Mouse (Mus musculus) neural tube, embryonic 11.5 days (tissue): ENCODE data around the gene Dpf3. TPM values are rescaled to one million over a fixed set of nuclear protein-coding genes. Genes with fewer than 3 reads are reported as not detected.

ENCODE experiments used
- ATAC-seq: fragments of 200-750 bp; cut with Nextera tagmentation; 2 replicates; pipeline ENCODE4 v1.8.0; 2017; ENCODE audit warnings: moderate number of reproducible peaks, mild to moderate bottlenecking, moderate TSS enrichment, moderate library complexity; ENCODE audit not compliant: insufficient read depth, low FRiP score, low TSS enrichment
- DNase-seq: peaks from one replicate; pipeline ENCODE4 v3.0.0-alpha.2; 2015; ENCODE audit warnings: low spot score
- H3K27ac ChIP-seq: fragments of 300-500 bp; sonication (generic); 2 replicates; pipeline ENCODE4 v1.5.1; 2014; ENCODE audit warnings: low read depth, mild to moderate bottlenecking, low read length
- H3K27me3 ChIP-seq: fragments of 300-500 bp; sonication (generic); 2 replicates; pipeline ENCODE4 v1.6.1; 2014; ENCODE audit warnings: mild to moderate bottlenecking, low read length, mixed read lengths; ENCODE audit not compliant: control insufficient read depth, insufficient read depth
- H3K36me3 ChIP-seq: fragments of 300-500 bp; sonication (generic); 2 replicates; pipeline ENCODE4 v1.6.1; 2014; ENCODE audit warnings: mild to moderate bottlenecking, low read length, moderate library complexity, mixed read lengths; ENCODE audit not compliant: control insufficient read depth, insufficient read depth
- H3K4me1 ChIP-seq: fragments of 300-500 bp; sonication (generic); 2 replicates; pipeline ENCODE4 v1.6.1; 2014; ENCODE audit warnings: low read length, mixed read lengths; ENCODE audit not compliant: control insufficient read depth, insufficient read depth
- H3K4me2 ChIP-seq: fragments of 300-500 bp; sonication (generic); 2 replicates; pipeline ENCODE4 v1.6.1; 2014; ENCODE audit warnings: low read depth, mild to moderate bottlenecking, moderate library complexity
- H3K4me3 ChIP-seq: fragments of 300-500 bp; sonication (generic); 2 replicates; pipeline ENCODE4 v1.5.1; 2014; ENCODE audit warnings: low read depth, low read length
- H3K9ac ChIP-seq: fragments of 300-500 bp; sonication (generic); 2 replicates; pipeline ENCODE4 v1.6.1; 2014; ENCODE audit warnings: mild to moderate bottlenecking, low read length
- H3K9me3 ChIP-seq: fragments of 300-500 bp; sonication (generic); 2 replicates; pipeline ENCODE4 v1.6.1; 2016; ENCODE audit warnings: low read length; ENCODE audit not compliant: control insufficient read depth
- WGBS: fragments of 180-500 bp; shearing (Covaris S2); extraction: QIAGEN DNeasy Blood & Tissue Kit; methylation state at CpG from one replicate; pipeline ENCODE4 v1.1.7; 2014; 5-methylcytosine and 5-hydroxymethylcytosine counted together
- polyA plus RNA-seq: library from polyadenylated mRNA; unstranded; fragments of >200 nt; fragmentation: Nextera tagmentation; extraction: Ambion mirVana; gene quantifications from 2 replicates; pipeline ENCODE4 v1.2.1, GENCODE M21; 2014

Dpf3 gene
- polyA plus RNA-seq, 1 experiment from 2014 or later, result 10.8 TPM

DNA sequence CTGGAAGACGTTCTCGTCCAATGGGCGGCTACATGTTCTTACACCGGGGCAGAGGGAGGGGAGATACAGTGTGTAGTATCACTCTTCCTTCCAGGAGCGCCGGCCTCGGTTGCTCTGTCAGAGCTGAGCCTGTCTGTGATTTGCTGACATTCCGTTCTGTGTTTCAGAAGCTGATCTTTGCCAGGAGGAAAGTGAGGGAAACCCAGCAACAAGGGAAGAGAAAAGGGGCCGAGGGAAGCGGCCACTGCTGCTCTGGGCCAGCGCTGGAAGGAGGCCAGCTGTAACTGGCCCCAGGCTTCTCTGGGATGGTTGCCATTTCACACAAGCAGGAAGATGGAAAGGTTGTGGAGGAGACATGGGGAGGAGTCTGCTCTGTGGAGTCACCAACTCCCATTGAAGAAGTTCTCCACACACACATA is 219.0 kb downstream of the Dpf3 start:
- Histone ChIP-seq H3K36me3 (no peaks in the 10 kb centered on the region), H3K4me2 (no peak overlapping the region), H3K9ac (no peak overlapping the region), H3K27ac (no peak overlapping the region), H3K9me3 (no peaks in the 10 kb centered on the region), H3K4me1 (no peaks in the 10 kb centered on the region), H3K27me3 (no peaks in the 10 kb centered on the region), H3K4me3 (no peak overlapping the region)
- 84% methylated on average over 11 of the region's 11 CpGs for whole genome bisulfite sequencing
- DNase-seq (no peak), ATAC-seq (no peak)

DNA sequence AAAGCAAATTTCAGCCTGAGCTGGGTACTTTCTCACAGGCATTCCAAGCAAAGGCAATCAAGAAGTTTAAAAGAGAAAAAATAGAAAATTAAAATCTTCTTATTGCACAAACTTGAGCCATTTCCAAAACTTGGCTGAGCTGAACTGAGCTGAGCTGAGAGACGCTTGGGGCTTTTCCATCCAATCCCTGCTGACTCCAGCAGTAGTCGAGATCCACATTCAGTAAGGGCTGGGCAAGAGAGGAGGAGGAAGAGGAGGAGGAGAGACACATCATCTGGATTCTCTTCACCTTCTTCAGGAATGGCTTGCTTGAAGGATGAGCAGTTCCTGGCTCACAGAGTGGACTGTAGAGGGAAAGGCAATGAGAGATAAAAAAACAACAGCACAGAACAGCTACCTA is 227.0 kb downstream of the Dpf3 start:
- ATAC-seq, result no peak
- no peaks in the 10 kb centered on the region for H3K4me1 ChIP-seq
- H3K27ac ChIP-seq, result no peak overlapping the region
- H3K36me3 ChIP-seq, result no peaks in the 10 kb centered on the region
- no peak for DNase-seq
- no peak overlapping the region for H3K4me2 ChIP-seq
- WGBS, result 76% methylated on average over 2 of the region's 2 CpGs
- no peaks in the 10 kb centered on the region for H3K9me3 ChIP-seq
- no peaks in the 10 kb centered on the region for H3K27me3 ChIP-seq
- H3K9ac ChIP-seq, result no peak overlapping the region
- H3K4me3 ChIP-seq, result no peak overlapping the region

DNA sequence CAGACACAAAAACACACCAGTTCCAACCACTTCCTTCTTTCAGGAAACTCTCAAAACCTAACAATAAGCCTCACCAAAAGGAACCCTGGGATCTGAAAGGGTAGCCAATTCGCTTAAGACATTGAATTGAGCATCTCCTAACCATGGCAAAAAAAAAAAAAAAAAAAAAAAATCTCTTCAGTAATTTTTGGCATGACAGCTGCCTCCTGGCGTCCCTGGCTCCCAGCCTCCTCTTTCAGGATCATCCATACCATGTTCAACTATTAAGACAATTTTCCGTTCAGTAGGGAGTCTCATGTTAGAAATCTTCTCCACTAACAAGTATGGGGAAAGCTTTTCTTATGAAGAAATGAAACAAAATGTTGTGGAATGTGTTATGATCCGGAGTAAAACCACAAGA is 233.1 kb downstream of the Dpf3 start:
- Histone ChIP-seq H3K9me3 (no peaks in the 10 kb centered on the region), H3K9ac (no peak overlapping the region), H3K36me3 (no peaks in the 10 kb centered on the region), H3K4me2 (no peak overlapping the region), H3K27ac (no peak overlapping the region), H3K4me3 (no peak overlapping the region), H3K4me1 (no peaks in the 10 kb centered on the region), H3K27me3 (no peaks in the 10 kb centered on the region)
- ATAC-seq (no peak), DNase-seq (no peak)
- WGBS, result 90% methylated on average over 4 of the region's 4 CpGs

DNA sequence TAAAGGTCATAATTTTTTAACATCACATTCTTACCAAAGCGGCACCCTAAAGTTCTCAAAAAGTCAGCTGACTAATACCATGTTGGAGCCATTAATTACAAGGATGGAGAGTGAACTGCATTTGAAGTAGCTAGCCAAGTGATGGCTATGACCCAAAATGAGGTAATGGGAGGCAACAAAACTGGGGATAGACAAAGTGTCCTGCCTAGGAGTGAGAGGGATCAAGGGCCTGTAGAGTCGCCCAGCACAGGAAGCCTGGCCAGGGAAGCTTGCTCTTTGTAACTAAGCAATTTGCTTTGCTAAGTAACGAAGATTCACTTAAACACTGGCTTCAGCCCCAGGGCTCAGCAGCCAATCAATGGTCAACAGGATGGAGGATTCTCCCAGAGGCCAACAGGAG is 238.4 kb downstream of the Dpf3 start:
- Histone ChIP-seq H3K4me2 (no peak overlapping the region), H3K4me3 (no peak overlapping the region), H3K27ac (no peak overlapping the region), H3K9ac (no peak overlapping the region), H3K36me3 (no peaks in the 10 kb centered on the region), H3K9me3 (no peaks in the 10 kb centered on the region), H3K27me3 (no peaks in the 10 kb centered on the region), H3K4me1 (no peaks in the 10 kb centered on the region)
- ATAC-seq (no peak), DNase-seq (no peak)
- 86% methylated on average over 3 of the region's 3 CpGs for WGBS

- 83% methylated on average over 2 of the region's 2 CpGs for WGBS
- Histone ChIP-seq H3K9ac (no peak overlapping the region), H3K4me2 (no peak overlapping the region), H3K4me1 (no peaks in the 10 kb centered on the region), H3K9me3 (no peaks in the 10 kb centered on the region), H3K4me3 (no peak overlapping the region), H3K27me3 (no peaks in the 10 kb centered on the region), H3K27ac (no peak overlapping the region), H3K36me3 (no peaks in the 10 kb centered on the region)
- ATAC-seq (no peak), DNase-seq (no peak)
Observed at GRCm38 (mm10) chr12:83248636-83249035, 238.9 kb downstream of the Dpf3 start.

- Histone ChIP-seq H3K4me2 (no peak overlapping the region), H3K9ac (no peak overlapping the region), H3K4me1 (no peaks in the 10 kb centered on the region), H3K27me3 (no peaks in the 10 kb centered on the region), H3K4me3 (no peak overlapping the region), H3K36me3 (no peaks in the 10 kb centered on the region), H3K27ac (no peak overlapping the region), H3K9me3 (no peaks in the 10 kb centered on the region)
- ATAC-seq, result no peak
- 91% methylated on average over 3 of the region's 3 CpGs for WGBS
- DNase-seq, result no peak
Observed at GRCm38 (mm10) chr12:83247669-83248068, 239.8 kb downstream of the Dpf3 start.

DNA sequence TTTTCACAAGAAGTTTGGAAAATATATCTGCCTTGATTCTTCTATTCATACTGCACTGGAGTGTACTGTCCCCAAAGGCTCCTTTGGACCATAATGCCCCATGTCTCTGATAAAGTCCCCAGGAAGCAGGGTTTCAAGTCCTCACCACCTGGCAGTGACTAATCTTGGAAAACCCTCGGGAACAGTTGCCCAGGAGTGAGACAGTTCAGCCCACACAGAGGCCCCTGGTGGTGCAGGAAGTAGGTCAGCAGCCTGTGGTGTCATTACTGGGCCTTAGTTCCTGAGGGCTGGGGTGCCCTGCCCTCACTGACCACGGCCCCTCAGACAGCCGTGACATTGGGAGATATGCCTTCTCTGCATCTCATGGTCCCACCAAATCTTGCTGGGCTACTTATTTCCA is 246.5 kb downstream of the Dpf3 start:
- no peak overlapping the region for H3K4me3 ChIP-seq
- H3K9me3 ChIP-seq, result no peaks in the 10 kb centered on the region
- no peaks in the 10 kb centered on the region for H3K27me3 ChIP-seq
- ATAC-seq (no peak), DNase-seq (no peak)
- no peaks in the 10 kb centered on the region for H3K4me1 ChIP-seq
- H3K9ac ChIP-seq, result no peak overlapping the region
- 65% methylated on average over 3 of the region's 3 CpGs for WGBS
- H3K4me2 ChIP-seq, result no peak overlapping the region
- H3K36me3 ChIP-seq, result no peaks in the 10 kb centered on the region
- no peak overlapping the region for H3K27ac ChIP-seq

DNA sequence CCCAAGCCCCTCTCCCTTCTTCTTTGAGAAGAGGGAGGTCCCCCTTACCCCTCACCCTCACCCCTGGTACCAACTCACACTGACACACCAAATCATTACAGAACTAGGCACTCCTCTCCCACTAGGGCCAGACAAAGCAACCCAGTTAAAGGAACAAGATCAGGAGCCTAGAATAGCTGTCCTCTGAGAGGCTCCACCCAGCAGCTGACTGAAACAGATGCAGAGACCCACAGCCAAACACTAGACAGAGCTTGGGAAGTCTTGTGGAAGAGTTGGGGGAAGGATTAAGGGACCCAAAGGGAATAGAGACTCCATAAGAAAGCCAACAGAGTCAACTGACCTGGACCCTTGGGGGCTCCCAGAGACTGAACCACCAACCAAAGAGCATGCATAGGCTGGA is 246.9 kb downstream of the Dpf3 start:
- no peaks in the 10 kb centered on the region for H3K4me1 ChIP-seq
- H3K4me2 ChIP-seq, result no peak overlapping the region
- H3K27ac ChIP-seq, result no peak overlapping the region
- no peaks in the 10 kb centered on the region for H3K9me3 ChIP-seq
- no peak overlapping the region for H3K9ac ChIP-seq
- no peak overlapping the region for H3K4me3 ChIP-seq
- H3K27me3 ChIP-seq, result no peaks in the 10 kb centered on the region
- H3K36me3 ChIP-seq, result no peaks in the 10 kb centered on the region
- DNase-seq (no peak), ATAC-seq (no peak)

DNA sequence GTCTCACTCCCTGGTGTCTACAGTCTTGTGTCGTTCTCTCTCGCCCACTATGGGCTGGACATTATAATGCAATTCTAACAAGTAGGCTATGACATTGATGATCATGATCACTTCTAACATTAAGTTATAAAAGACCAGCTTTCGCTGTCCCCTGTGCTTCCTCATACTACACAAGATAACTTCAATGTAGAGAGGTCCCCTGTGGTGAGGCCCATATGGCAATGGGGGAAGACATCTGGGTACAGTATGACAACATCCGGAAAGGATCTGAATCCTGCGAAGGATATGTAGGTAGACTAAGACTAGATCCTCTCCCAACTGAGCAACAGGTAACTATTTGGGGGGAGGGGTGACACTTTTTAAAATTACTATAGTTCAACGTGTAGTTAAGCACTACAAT is 251.7 kb downstream of the Dpf3 start:
- no peaks in the 10 kb centered on the region for H3K36me3 ChIP-seq
- WGBS, result 91% methylated on average over 6 of the region's 6 CpGs
- ATAC-seq, result no peak

More for the DNA sequence above, 251.7 kb downstream of the Dpf3 start:
- no peaks in the 10 kb centered on the region for H3K9me3 ChIP-seq
- no peak overlapping the region for H3K9ac ChIP-seq
- no peak overlapping the region for H3K4me3 ChIP-seq
- H3K27me3 ChIP-seq, result no peaks in the 10 kb centered on the region
- peaks cover 5% of the 10 kb centered on the region; the same call in 1 of the 2 replicates for H3K4me1 ChIP-seq
- no peak overlapping the region for H3K27ac ChIP-seq
- DNase-seq, result no peak
- H3K4me2 ChIP-seq, result no peak overlapping the region
